Mouse (Mus musculus) 416B (cell line): ENCODE results near the gene Tigit.

Experiments used
- DNase-seq: peaks from one replicate; pipeline ENCODE4 v3.0.0; 2011; ENCODE audit warnings: low read depth

Tigit gene

GRCm38 (mm10) chr16:43619277-43619676, 44.7 kb downstream of the Tigit start:
- no peak for DNase-seq

GRCm38 (mm10) chr16:43618286-43618685, 45.7 kb downstream of the Tigit start:
- no peak for DNase-seq

DNA sequence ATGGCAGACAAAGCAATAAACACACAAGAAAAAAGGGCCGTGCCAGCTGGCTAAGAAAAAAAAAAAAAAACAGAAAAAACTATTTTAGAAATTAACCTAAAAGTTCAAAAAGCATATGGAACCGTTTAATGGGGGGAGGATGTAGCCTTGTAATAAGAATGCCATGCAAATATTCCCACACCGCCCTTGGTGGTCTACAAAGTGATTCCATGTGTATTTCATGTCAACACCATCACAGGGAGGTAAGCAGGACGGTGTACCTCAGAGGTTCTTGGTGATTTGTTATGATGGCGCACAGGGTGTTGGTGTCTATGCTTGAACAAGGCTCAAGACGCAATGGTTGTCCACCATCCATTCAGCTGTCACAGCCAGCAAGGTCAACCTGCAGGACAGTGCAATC, 46.6 kb downstream of the Tigit start:
- DNase-seq = no peak

- no peak for DNase-seq
Observed at GRCm38 (mm10) chr16:43616348-43616747, 47.6 kb downstream of the Tigit start.

GRCm38 (mm10) chr16:43610375-43610774, 53.6 kb downstream of the Tigit start:
- no peak for DNase-seq

DNA sequence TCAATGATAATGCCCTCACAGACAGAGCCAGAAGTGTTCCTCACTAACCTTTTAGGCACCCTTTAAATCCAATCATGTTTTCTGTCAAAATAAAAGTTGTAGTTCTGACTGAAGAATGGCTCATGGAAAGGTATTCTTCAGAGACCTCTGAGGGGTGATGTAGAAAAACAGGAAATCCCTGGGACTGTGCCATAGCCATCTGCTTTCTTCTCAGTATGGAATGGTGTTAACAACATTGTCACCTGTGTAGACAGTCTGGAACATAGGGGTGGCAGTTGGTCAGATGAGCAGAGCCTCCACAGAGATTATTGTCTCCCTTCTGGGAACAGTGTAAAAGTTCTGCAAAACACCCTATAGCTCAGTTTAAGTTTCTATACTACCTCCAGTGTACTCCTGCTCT, 55.9 kb downstream of the Tigit start:
- DNase-seq = no peak

- no peak for DNase-seq
Observed at GRCm38 (mm10) chr16:43607086-43607485, 56.9 kb downstream of the Tigit start.

GRCm38 (mm10) chr16:43604399-43605013, 59.4 kb downstream of the Tigit start:
- no peak for DNase-seq

GRCm38 (mm10) chr16:43603591-43604141, 60.3 kb downstream of the Tigit start:
- no peak for DNase-seq

DNA sequence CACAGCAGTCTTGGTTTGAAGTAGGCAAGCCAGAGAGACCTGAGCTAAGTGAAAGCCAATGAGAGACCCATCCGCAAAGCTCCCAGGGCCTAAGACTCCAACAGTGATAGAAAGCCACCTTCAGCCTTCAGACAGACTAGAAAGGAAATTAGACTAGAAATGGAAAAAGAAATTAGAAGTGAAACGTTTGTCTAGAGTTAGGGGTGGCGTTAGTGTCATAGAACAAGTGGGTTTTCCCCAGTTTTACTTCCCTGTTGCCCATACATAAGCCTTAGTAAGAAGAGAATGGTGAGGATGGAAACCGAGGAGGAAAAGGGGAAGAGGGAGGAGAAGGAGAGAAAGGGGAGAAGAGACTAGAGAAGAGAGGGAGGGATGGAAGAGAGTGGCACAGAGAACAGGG, 61.4 kb downstream of the Tigit start:
- no peak for DNase-seq

- no peak for DNase-seq
Observed at GRCm38 (mm10) chr16:43599707-43600106, 64.2 kb downstream of the Tigit start.
